Mouse (Mus musculus) embryonic fibroblast, embryonic 13.5 days (primary cell): ENCODE results near the gene Dcp1b. TPM values are rescaled to one million over a fixed set of nuclear protein-coding genes. Genes with fewer than 3 reads are reported as not detected.

Experiments used
- H3K27ac ChIP-seq: 2 replicates; pipeline ENCODE4 v1.5.1; 2012; ENCODE audit warnings: low read length, control low read depth, inconsistent platforms; ENCODE audit not compliant: insufficient read depth
- H3K4me1 ChIP-seq: 2 replicates; pipeline ENCODE4 v1.6.1; 2011; ENCODE audit warnings: low read length; ENCODE audit not compliant: control insufficient read depth, insufficient read depth
- H3K4me3 ChIP-seq: 2 replicates; pipeline ENCODE4 v1.5.1; 2011; ENCODE audit warnings: mild to moderate bottlenecking, control low read depth, low read length; ENCODE audit not compliant: insufficient read depth
- CTCF ChIP-seq: IDR thresholded peaks from 2 replicates; pipeline ENCODE4 v1.5.1; 2011; ENCODE audit warnings: mild to moderate bottlenecking, control low read depth, low read length, moderate library complexity, borderline replicate concordance; ENCODE audit not compliant: insufficient read depth
- POLR2A ChIP-seq: IDR thresholded peaks from 2 replicates; pipeline ENCODE4 v1.6.1; 2011; ENCODE audit warnings: low read depth, mild to moderate bottlenecking, control low read depth, low read length, moderate library complexity
- polyA plus RNA-seq: library from polyadenylated mRNA; stranded (reverse); fragments of >200 nt; gene quantifications from 2 replicates; pipeline ENCODE4 v1.2.4, GENCODE M21; 2011; ENCODE audit warnings: low read depth; ENCODE audit not compliant: missing spikeins, insufficient read length

The Dcp1b gene
- polyA plus RNA-seq, 1 experiment = 8.2 TPM

GRCm38 (mm10) chr6:119193571-119194154 lies 18.6 kb downstream of the Dcp1b start:
- no peak overlapping the region for H3K4me3 ChIP-seq
- H3K4me1 ChIP-seq = 0 out of 2 replicates have a peak, but pooled peaks cover 1% of the 10 kb centered on the region
- no peak for TF ChIP-seq POLR2A
- no peak for TF ChIP-seq CTCF
- no peak overlapping the region for H3K27ac ChIP-seq

GRCm38 (mm10) chr6:119194161-119194560 lies 19.1 kb downstream of the Dcp1b start:
- Histone ChIP-seq H3K4me1 (0 out of 2 replicates have a peak, but pooled peaks cover 3% of the 10 kb centered on the region), H3K27ac (no peak overlapping the region), H3K4me3 (no peak overlapping the region)
- no peak for TF ChIP-seq CTCF
- no peak for TF ChIP-seq POLR2A

GRCm38 (mm10) chr6:119194601-119195000 lies 19.5 kb downstream of the Dcp1b start:
- TF ChIP-seq CTCF = no peak
- no peak for TF ChIP-seq POLR2A
- Histone ChIP-seq H3K27ac (no peak overlapping the region), H3K4me1 (0 out of 2 replicates have a peak, but pooled peaks cover 3% of the 10 kb centered on the region), H3K4me3 (no peak overlapping the region)

- Histone ChIP-seq H3K27ac (no peak within 1 kb of the TSS), H3K4me3 (no peak within 1 kb of the TSS), H3K4me1 (0 out of 2 replicates have a peak, but pooled peaks cover 3% of the 10 kb centered on the region)
- TF ChIP-seq CTCF = no peak
- no peak for TF ChIP-seq POLR2A
Observed at GRCm38 (mm10) chr6:119196382-119197305, 21.6 kb downstream of the Dcp1b start, which contains the start of gene Cacna1c. Cacna1c (minus strand) TSS chr6:119196418.

- Histone ChIP-seq H3K27ac (no peak overlapping the region), H3K4me1 (0 out of 2 replicates have a peak, but pooled peaks cover 3% of the 10 kb centered on the region), H3K4me3 (no peak overlapping the region)
- TF ChIP-seq POLR2A = no peak
- TF ChIP-seq CTCF = no peak
Observed at GRCm38 (mm10) chr6:119198534-119199273, 23.7 kb downstream of the Dcp1b start.

GRCm38 (mm10) chr6:119199274-119199879 lies 24.3 kb downstream of the Dcp1b start:
- Histone ChIP-seq H3K4me1 (0 out of 2 replicates have a peak, but pooled peaks cover 3% of the 10 kb centered on the region), H3K27ac (no peak overlapping the region), H3K4me3 (no peak overlapping the region)
- TF ChIP-seq CTCF (no peak), POLR2A (no peak)

- TF ChIP-seq CTCF (no peak), POLR2A (no peak)
- Histone ChIP-seq H3K4me3 (no peak overlapping the region), H3K4me1 (0 out of 2 replicates have a peak, but pooled peaks cover 3% of the 10 kb centered on the region), H3K27ac (no peak overlapping the region)
Observed at GRCm38 (mm10) chr6:119200362-119200761, 25.3 kb downstream of the Dcp1b start.

GRCm38 (mm10) chr6:119201575-119201974 lies 26.5 kb downstream of the Dcp1b start:
- Histone ChIP-seq H3K27ac (no peak overlapping the region), H3K4me3 (no peak overlapping the region), H3K4me1 (0 out of 2 replicates have a peak, but pooled peaks cover 3% of the 10 kb centered on the region)
- TF ChIP-seq CTCF (no peak), POLR2A (no peak)

GRCm38 (mm10) chr6:119204286-119204685 lies 29.2 kb downstream of the Dcp1b start:
- no peaks in the 10 kb centered on the region for H3K4me1 ChIP-seq
- no peak overlapping the region for H3K4me3 ChIP-seq
- TF ChIP-seq CTCF (no peak), POLR2A (no peak)
- no peak overlapping the region for H3K27ac ChIP-seq
